Mouse (Mus musculus) gonadal fat pad, adult 2 months (tissue): ENCODE results near the gene Ms4a7. TPM values are rescaled to one million over a fixed set of nuclear protein-coding genes. Genes with fewer than 3 reads are reported as not detected.

Experiments
- polyA plus RNA-seq: library from polyadenylated mRNA; depleted of rRNA; stranded (reverse); fragments of >200 nt; gene quantifications from 2 replicates; pipeline ENCODE4 v1.2.3, GENCODE M21; 2012; rRNA removed

Gene Ms4a7
- polyA plus RNA-seq, 1 experiment, result 3.4 TPM

Other genes with a start within 250 kb of the Ms4a7 start
- 0.66 and 1.0 TPM in 2 replicates for gene 1700017D01Rik, start 205.3 kb downstream of the Ms4a7 start, polyA plus RNA-seq
- gene 1700025F22Rik, start 170.8 kb downstream of the Ms4a7 start, polyA plus RNA-seq, result not detected in 2 replicates
- 0.11 and 0.37 TPM in 2 replicates for gene Ms4a13, start 139.4 kb downstream of the Ms4a7 start, polyA plus RNA-seq
- gene Ms4a12, start 103.7 kb downstream of the Ms4a7 start, polyA plus RNA-seq, result not detected in 2 replicates
- 0.20 and 0.26 TPM in 2 replicates for gene Ms4a1, start 69.9 kb downstream of the Ms4a7 start, polyA plus RNA-seq
- 0.22 and 1.2 TPM in 2 replicates for gene Ms4a5, start 52.3 kb downstream of the Ms4a7 start, polyA plus RNA-seq
- 1.0 and 1.1 TPM in 2 replicates for gene Ms4a14, start 21.7 kb downstream of the Ms4a7 start, polyA plus RNA-seq
- 1.1 and 1.2 TPM in 2 replicates for gene Ms4a4a, start 39.4 kb upstream of the Ms4a7 start, polyA plus RNA-seq
- 0.51 and 1.3 TPM in 2 replicates for gene Ms4a4c, start 68.6 kb upstream of the Ms4a7 start, polyA plus RNA-seq
- 1.7 and 1.8 TPM in 2 replicates for gene Ms4a4b, start 107.4 kb upstream of the Ms4a7 start, polyA plus RNA-seq
- 5.4 and 6.0 TPM in 2 replicates for gene Ms4a6c, start 133.2 kb upstream of the Ms4a7 start, polyA plus RNA-seq
- gene Gm8369, start 149.8 kb upstream of the Ms4a7 start, polyA plus RNA-seq, result 0.18 and 0.34 TPM in 2 replicates
- gene Ms4a6b, start 180.4 kb upstream of the Ms4a7 start, polyA plus RNA-seq, result 6.3 and 7.7 TPM in 2 replicates
- gene Ms4a4d, start 200.7 kb upstream of the Ms4a7 start, polyA plus RNA-seq, result 14.1 and 14.6 TPM in 2 replicates